Mouse (Mus musculus) testis, adult 2 months (tissue): Measurements from ENCODE around the gene Abr. TPM values are rescaled to one million over a fixed set of nuclear protein-coding genes. Genes with fewer than 3 reads are reported as not detected.

ENCODE experiments used
- H3K27ac ChIP-seq: fragments of 200-500 bp; 2 replicates; pipeline ENCODE4 v1.5.1; 2012; ENCODE audit warnings: low read depth, low read length; ENCODE audit not compliant: control insufficient read depth, insufficient read depth
- H3K27me3 ChIP-seq: fragments of 200-500 bp; 2 replicates; pipeline ENCODE4 v1.6.1; 2012; ENCODE audit warnings: mild to moderate bottlenecking, low read length, moderate library complexity; ENCODE audit not compliant: control insufficient read depth, insufficient read depth
- H3K36me3 ChIP-seq: fragments of 200-500 bp; 2 replicates; pipeline ENCODE4 v1.6.1; 2012; ENCODE audit warnings: mild to moderate bottlenecking, low read length; ENCODE audit not compliant: control insufficient read depth, insufficient read depth
- H3K4me1 ChIP-seq: fragments of 200-500 bp; 2 replicates; pipeline ENCODE4 v1.6.1; 2012; ENCODE audit warnings: low read length; ENCODE audit not compliant: control insufficient read depth, insufficient read depth
- H3K4me3 ChIP-seq: fragments of 200-500 bp; 2 replicates; pipeline ENCODE4 v1.5.1; 2012; ENCODE audit warnings: low read depth, mild to moderate bottlenecking, low read length, moderate library complexity, mixed read lengths; ENCODE audit not compliant: control insufficient read depth
- CTCF ChIP-seq: fragments of 200-500 bp; IDR thresholded peaks from 2 replicates; pipeline ENCODE4 v1.5.1; 2012; ENCODE audit warnings: low read depth, mild to moderate bottlenecking, inconsistent platforms, low read length, moderate library complexity; ENCODE audit not compliant: control insufficient read depth, insufficient read depth, insufficient replicate concordance
- POLR2A ChIP-seq: fragments of 200-500 bp; IDR thresholded peaks from 2 replicates; pipeline ENCODE4 v1.6.1; 2012; ENCODE audit warnings: low read depth, mild to moderate bottlenecking, inconsistent platforms, low read length, moderate library complexity; ENCODE audit not compliant: control insufficient read depth
- polyA plus RNA-seq: library from polyadenylated mRNA; depleted of rRNA; stranded (reverse); fragments of >200 nt; gene quantifications from 2 replicates; pipeline ENCODE4 v1.2.3, GENCODE M21; 2012

The Abr gene
- polyA plus RNA-seq, 1 experiment = 6.6 TPM

- no peak for TF ChIP-seq CTCF
- TF ChIP-seq POLR2A = no peak
Measured at GRCm38 (mm10) chr11:76652838-76653334, 30.8 kb upstream of the Abr start.

GRCm38 (mm10) chr11:76650862-76651560, 28.9 kb upstream of the Abr start:
- TF ChIP-seq POLR2A (no peak), CTCF (no peak)

More at GRCm38 (mm10) chr11:76652838-76653334, 30.8 kb upstream of the Abr start:
- H3K36me3 ChIP-seq = no peaks in the 10 kb centered on the region
- H3K4me3 ChIP-seq = no peak overlapping the region
- no peak overlapping the region for H3K27ac ChIP-seq
- H3K4me1 ChIP-seq = no peaks in the 10 kb centered on the region; the same call in 1 of the 2 replicates
- H3K27me3 ChIP-seq = no peaks in the 10 kb centered on the region

GRCm38 (mm10) chr11:76647500-76647899, 25.4 kb upstream of the Abr start:
- Histone ChIP-seq H3K36me3 (no peaks in the 10 kb centered on the region), H3K27ac (no peak overlapping the region), H3K27me3 (no peaks in the 10 kb centered on the region; the same call in 1 of the 2 replicates), H3K4me1 (peaks cover 11% of the 10 kb centered on the region), H3K4me3 (peak overlapping the region; percentile 11; the same call in 1 of the 2 replicates)
- TF ChIP-seq POLR2A (no peak), CTCF (peak; percentile 88)

More at GRCm38 (mm10) chr11:76650862-76651560, 28.9 kb upstream of the Abr start:
- no peak overlapping the region for H3K4me3 ChIP-seq
- H3K4me1 ChIP-seq = peaks cover 7% of the 10 kb centered on the region
- H3K36me3 ChIP-seq = no peaks in the 10 kb centered on the region
- H3K27me3 ChIP-seq = no peaks in the 10 kb centered on the region
- H3K27ac ChIP-seq = no peak overlapping the region

GRCm38 (mm10) chr11:76647062-76647461, 24.9 kb upstream of the Abr start:
- Histone ChIP-seq H3K27ac (no peak overlapping the region), H3K27me3 (no peaks in the 10 kb centered on the region; the same call in 1 of the 2 replicates), H3K4me3 (peak overlapping the region; percentile 11; the same call in 1 of the 2 replicates), H3K36me3 (no peaks in the 10 kb centered on the region), H3K4me1 (peaks cover 11% of the 10 kb centered on the region)
- TF ChIP-seq CTCF (no peak), POLR2A (no peak)

- peaks cover 11% of the 10 kb centered on the region for H3K4me1 ChIP-seq
- no peaks in the 10 kb centered on the region for H3K36me3 ChIP-seq
- H3K27ac ChIP-seq = no peak overlapping the region
- TF ChIP-seq POLR2A = no peak
- peak; percentile 99 for TF ChIP-seq CTCF
- H3K4me3 ChIP-seq = peak overlapping the region; percentile 67
- H3K27me3 ChIP-seq = no peaks in the 10 kb centered on the region; the same call in 1 of the 2 replicates
Measured at GRCm38 (mm10) chr11:76645955-76646354, 23.8 kb upstream of the Abr start.

- Histone ChIP-seq H3K4me1 (peaks cover 11% of the 10 kb centered on the region), H3K4me3 (no peak overlapping the region), H3K27ac (no peak overlapping the region), H3K27me3 (no peaks in the 10 kb centered on the region; the same call in 1 of the 2 replicates), H3K36me3 (no peaks in the 10 kb centered on the region)
- no peak for TF ChIP-seq CTCF
- no peak for TF ChIP-seq POLR2A
Measured at GRCm38 (mm10) chr11:76645036-76645435, 22.9 kb upstream of the Abr start.

GRCm38 (mm10) chr11:76644257-76644656, 22.1 kb upstream of the Abr start:
- Histone ChIP-seq H3K36me3 (no peaks in the 10 kb centered on the region), H3K4me1 (peaks cover 11% of the 10 kb centered on the region), H3K4me3 (no peak overlapping the region), H3K27ac (no peak overlapping the region), H3K27me3 (no peaks in the 10 kb centered on the region; the same call in 1 of the 2 replicates)
- TF ChIP-seq POLR2A = no peak
- no peak for TF ChIP-seq CTCF
